Mouse (Mus musculus) bone marrow, adult 2 months (tissue): Measurements from ENCODE around the gene Dmgdh. TPM values are rescaled to one million over a fixed set of nuclear protein-coding genes. Genes with fewer than 3 reads are reported as not detected.

Experiments used
- H3K27ac ChIP-seq: fragments of 200-500 bp; 2 replicates; pipeline ENCODE4 v1.5.1; 2012; ENCODE audit warnings: low read depth, mild to moderate bottlenecking, control low read depth, inconsistent platforms, low read length; ENCODE audit not compliant: control insufficient read depth, poor library complexity, insufficient read depth
- H3K4me1 ChIP-seq: fragments of 200-500 bp; 2 replicates; pipeline ENCODE4 v1.6.1; 2011; ENCODE audit warnings: low read length; ENCODE audit not compliant: control insufficient read depth, insufficient read depth
- H3K4me3 ChIP-seq: fragments of 200-500 bp; replicated peaks from 2 replicates; pipeline ENCODE3; 2011; ENCODE audit warnings: mild to moderate bottlenecking, low read depth, low read length, control low read depth; ENCODE audit not compliant: control insufficient read depth
- CTCF ChIP-seq: fragments of 200-500 bp; IDR thresholded peaks from 2 replicates; pipeline ENCODE4 v1.5.1; 2011; ENCODE audit warnings: low read length, control low read depth; ENCODE audit not compliant: control insufficient read depth, insufficient read depth
- POLR2A ChIP-seq: fragments of 200-500 bp; IDR thresholded peaks from 2 replicates; pipeline ENCODE4 v1.6.1; 2011; ENCODE audit warnings: low read depth, mild to moderate bottlenecking, control low read depth, low read length, borderline replicate concordance; ENCODE audit not compliant: control insufficient read depth
- WGBS: fragments of 180-500 bp; shearing (Covaris S2); methylation state at CpG from one replicate; pipeline ENCODE4 v1.1.7; 2018; 5-methylcytosine and 5-hydroxymethylcytosine counted together
- polyA plus RNA-seq: library from polyadenylated mRNA; stranded (reverse); fragments of >200 nt; gene quantifications from 2 replicates; pipeline ENCODE4 v1.2.4, GENCODE M21; 2011; ENCODE audit warnings: low replicate concordance; ENCODE audit not compliant: missing spikeins, insufficient read depth, insufficient read length

Dmgdh gene
- polyA plus RNA-seq, 1 experiment, result 5.6 TPM

DNA sequence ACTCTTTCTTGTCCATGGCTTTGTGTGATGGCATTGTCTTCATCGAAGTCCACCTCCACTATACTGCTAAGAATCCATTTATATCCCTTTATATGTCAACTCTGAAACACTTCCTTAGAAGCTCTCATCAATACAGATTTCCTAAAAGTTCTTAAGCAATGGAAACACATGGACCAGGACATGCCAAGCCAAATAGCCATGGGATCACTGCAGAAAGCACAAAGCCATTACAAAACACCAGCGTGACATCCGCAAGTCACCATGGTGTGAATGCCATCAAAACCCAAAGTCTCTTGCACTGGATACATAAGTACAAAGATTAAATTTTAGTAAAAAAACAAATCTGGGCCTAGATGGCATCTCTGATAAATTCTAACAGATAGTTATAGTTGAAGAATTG is 15.3 kb downstream of the Dmgdh start:
- H3K27ac ChIP-seq, result no peak overlapping the region
- no peaks in the 10 kb centered on the region for H3K4me1 ChIP-seq
- WGBS, result 88% methylated on average over 3 of the region's 3 CpGs
- TF ChIP-seq POLR2A (no peak), CTCF (no peak)
- H3K4me3 ChIP-seq, result no peak overlapping the region

DNA sequence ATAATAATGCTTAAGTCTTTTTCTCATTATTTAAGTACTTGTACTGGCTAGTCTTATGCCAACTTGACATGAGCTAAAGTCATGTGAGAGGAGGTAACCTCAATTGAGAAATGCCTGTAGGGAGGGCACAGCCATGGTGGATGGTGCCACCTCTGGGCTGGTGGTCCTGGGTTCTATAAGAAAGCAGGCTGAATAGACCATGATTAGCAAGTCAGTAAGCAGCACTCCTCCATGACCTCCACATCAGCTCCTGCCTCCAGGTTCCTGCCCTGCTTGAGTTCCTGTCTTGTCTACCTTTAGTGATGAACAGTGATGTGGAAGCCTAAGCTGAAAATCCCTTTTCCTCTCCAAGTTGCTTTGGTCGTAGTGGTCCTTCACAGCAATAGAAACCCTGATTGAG is 16.6 kb downstream of the Dmgdh start:
- H3K4me3 ChIP-seq, result no peak overlapping the region
- WGBS, result 80% methylated on average over 1 of the region's 1 CpGs
- TF ChIP-seq CTCF (no peak), POLR2A (no peak)
- no peak overlapping the region for H3K27ac ChIP-seq
- H3K4me1 ChIP-seq, result no peaks in the 10 kb centered on the region

DNA sequence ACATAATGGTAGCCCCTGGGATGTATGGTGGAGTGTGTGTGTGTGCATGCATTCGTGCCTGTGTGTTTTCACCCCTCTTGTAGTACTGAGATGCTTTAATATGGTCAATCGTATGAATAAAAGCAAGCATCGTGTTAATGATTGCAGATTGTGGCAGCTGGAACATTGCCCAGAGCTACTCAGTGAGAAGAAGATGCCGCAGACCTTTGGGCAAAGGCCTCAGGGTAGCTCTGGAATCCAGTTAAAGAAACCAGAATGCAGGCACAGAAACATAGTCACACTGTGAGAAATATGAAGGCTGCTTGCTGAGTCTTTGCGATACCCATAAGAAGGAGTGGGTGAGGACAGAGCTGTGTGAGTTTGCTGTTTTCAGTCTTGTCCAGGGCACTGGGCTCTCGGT is 24.6 kb downstream of the Dmgdh start:
- TF ChIP-seq POLR2A (no peak), CTCF (no peak)
- Histone ChIP-seq H3K27ac (no peak overlapping the region), H3K4me3 (no peak overlapping the region), H3K4me1 (no peaks in the 10 kb centered on the region)
- WGBS, result 75% methylated on average over 6 of the region's 6 CpGs

DNA sequence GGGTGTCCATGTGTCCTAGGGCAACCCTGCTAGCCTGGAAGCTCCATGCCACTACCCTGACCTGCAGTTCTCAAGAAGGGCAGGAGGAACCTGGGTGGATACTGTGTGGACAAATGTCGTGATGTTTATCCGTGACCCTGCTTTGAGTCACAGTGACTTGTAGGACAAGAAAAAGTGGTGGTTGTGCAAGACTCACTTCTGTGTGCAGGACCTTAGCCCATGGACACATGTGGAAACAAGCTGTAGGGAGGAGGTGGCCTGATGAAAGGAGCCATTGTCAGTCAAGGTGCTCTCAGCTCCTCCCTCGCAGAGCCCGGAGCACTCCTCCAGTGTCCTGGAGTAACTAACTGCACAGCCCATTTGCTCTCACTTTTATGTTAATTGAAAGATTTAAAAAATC is 31.5 kb downstream of the Dmgdh start:
- Histone ChIP-seq H3K27ac (no peak overlapping the region), H3K4me3 (no peak overlapping the region), H3K4me1 (no peaks in the 10 kb centered on the region)
- TF ChIP-seq POLR2A (no peak), CTCF (no peak)
- WGBS, result 84% methylated on average over 4 of the region's 4 CpGs

DNA sequence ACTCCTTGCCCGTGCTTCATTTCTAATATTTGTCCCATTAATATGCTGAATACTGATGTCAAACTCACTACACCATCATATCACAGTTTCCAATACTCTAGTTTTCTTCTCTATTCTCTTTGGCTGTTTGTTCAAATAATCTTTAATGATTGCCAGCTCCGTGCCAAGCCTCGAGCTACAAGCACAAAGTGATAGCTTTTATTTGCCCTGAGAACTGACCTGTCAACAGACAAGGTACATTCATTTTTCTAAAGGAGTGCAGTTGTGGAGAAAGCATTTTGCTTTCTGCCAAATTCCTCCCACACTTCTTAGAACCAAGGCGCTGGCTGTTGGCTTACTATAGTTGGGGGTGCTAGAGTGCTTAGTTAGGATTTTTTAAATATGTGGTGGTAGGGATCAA is 33.0 kb downstream of the Dmgdh start:
- no peak overlapping the region for H3K27ac ChIP-seq
- TF ChIP-seq CTCF, result no peak
- no peak for TF ChIP-seq POLR2A
- 82% methylated on average over 4 of the region's 4 CpGs for WGBS
- no peaks in the 10 kb centered on the region for H3K4me1 ChIP-seq
- no peak overlapping the region for H3K4me3 ChIP-seq

DNA sequence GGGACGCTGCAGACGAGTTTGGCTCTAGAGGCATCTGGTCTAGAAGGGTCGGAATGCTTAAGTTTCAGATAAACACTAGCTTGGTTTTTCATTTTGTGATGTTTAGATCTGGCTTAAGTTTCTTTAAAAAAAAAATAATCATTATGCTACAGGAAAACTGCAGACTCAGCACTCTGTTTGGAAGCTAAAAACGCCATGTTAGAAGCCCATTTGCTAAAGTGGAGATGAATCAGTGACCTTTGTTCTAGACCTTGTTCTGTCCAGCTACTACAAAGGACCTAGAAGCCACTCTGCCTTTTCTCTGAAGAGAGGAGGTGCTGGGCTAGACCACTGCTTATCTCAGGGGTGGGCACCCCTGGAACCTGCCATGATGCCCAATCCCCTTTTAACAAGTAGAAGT is 36.1 kb downstream of the Dmgdh start:
- Histone ChIP-seq H3K4me1 (no peaks in the 10 kb centered on the region), H3K27ac (no peak overlapping the region), H3K4me3 (no peak overlapping the region)
- 86% methylated on average over 4 of the region's 4 CpGs for WGBS
- no peak for TF ChIP-seq CTCF
- TF ChIP-seq POLR2A, result no peak

DNA sequence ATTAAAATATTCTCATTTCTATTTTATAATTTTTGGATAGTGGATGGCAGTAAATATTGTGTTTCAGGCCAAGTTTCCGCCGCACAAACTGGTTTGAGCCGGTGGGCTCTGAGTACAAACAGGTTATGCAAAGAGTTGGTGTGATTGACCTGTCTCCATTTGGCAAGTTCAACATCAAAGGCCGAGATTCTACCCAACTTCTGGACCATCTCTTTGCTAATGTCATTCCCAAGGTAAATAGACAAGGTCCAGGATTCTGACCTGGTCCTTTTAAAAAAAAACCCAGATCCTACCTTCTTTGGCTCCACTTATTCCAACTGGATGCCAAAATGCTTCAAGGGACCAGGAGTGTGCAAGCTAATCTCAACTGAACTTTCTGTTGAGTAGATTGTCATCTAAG is 37.0 kb downstream of the Dmgdh start:
- WGBS, result 87% methylated on average over 4 of the region's 4 CpGs
- H3K4me3 ChIP-seq, result no peak overlapping the region
- TF ChIP-seq CTCF (no peak), POLR2A (no peak)
- no peak overlapping the region for H3K27ac ChIP-seq
- no peaks in the 10 kb centered on the region for H3K4me1 ChIP-seq

DNA sequence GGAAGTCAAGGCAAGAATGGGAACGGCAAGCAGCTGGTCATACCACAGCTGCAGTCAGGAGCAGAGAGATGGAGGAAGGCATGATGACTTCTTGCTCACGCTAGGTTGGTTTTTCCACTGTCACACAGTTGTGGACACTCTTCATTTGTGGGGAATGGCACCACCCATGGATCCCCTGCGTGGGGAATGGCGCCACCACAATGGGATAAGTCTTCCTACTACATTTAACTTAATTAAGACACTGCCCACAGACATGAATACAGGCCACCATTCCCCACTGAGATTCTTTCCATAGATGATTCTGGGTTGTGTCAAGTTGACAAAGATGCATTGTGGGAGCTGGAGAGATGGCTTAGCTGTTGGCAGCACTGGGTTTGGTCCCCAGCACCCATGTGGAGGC is 38.1 kb downstream of the Dmgdh start:
- no peak overlapping the region for H3K4me3 ChIP-seq
- no peaks in the 10 kb centered on the region for H3K4me1 ChIP-seq
- WGBS, result 84% methylated on average over 4 of the region's 4 CpGs
- no peak for TF ChIP-seq POLR2A
- TF ChIP-seq CTCF, result no peak
- no peak overlapping the region for H3K27ac ChIP-seq

DNA sequence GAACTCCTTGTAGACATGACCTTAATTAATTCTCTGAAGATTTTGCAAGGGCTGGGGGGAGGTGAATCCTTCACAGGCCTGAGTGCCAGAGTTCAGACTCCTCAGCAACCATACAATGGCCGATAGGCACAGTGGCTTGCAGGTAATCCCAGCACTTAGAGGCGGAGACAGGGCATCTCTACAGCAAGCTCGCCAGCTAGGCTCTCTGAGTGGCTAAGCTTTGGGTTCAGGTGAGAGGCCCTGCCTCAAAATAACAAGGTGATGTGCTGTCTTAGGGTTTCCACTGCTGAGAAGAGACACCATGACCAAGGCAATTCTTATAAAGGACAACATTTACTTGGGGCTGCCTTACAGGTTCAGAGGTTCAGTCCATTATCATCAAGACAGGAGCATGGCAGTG is 39.6 kb downstream of the Dmgdh start:
- H3K27ac ChIP-seq, result no peak overlapping the region
- H3K4me1 ChIP-seq, result no peaks in the 10 kb centered on the region
- WGBS, result 80% methylated on average over 3 of the region's 3 CpGs
- TF ChIP-seq CTCF (no peak), POLR2A (no peak)
- H3K4me3 ChIP-seq, result no peak overlapping the region

DNA sequence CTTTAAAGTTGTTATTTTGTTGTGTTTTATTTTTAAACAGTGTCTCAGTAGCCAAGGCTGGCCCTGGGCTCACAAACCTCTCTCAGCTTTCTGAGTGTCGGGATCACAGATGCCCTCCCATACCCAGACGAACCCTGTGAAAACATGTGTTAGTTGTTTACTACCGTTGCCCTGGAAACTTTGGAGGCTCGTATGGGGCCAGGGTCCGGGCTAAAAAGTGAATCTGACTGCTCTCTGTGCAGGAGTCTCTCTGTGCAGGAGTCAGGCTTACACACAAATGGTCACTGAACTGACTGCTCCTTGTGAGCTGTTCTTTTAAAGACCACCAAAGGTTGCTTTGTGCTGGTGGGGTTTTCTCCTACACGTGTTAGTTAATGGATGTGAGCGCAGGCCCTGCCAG is 42.9 kb downstream of the Dmgdh start:
- 85% methylated on average over 7 of the region's 7 CpGs for WGBS

More for the DNA sequence above, 42.9 kb downstream of the Dmgdh start:
- Histone ChIP-seq H3K4me1 (no peaks in the 10 kb centered on the region), H3K4me3 (no peak overlapping the region), H3K27ac (no peak overlapping the region)
- TF ChIP-seq POLR2A, result no peak
- TF ChIP-seq CTCF, result no peak
